Mouse (Mus musculus) lung, postnatal 0 days (tissue): ENCODE measurements at regions not wholly inside any gene's neighbourhood (a gene's known extent, or its start where the extent isn't known, plus 50 kb on each side); places are given as distances from the start of the nearest gene placed in this dataset.
A peak's percentile ranks its signal among the peaks of the same experiment; 100 is the strongest.

ENCODE experiments used
- ATAC-seq: fragments of 200-750 bp; cut with Nextera tagmentation; 2 replicates; pipeline ENCODE4 v1.8.0; 2017; ENCODE audit warnings: moderate library complexity
- DNase-seq: peaks from one replicate; pipeline ENCODE4 v3.0.0-alpha.2; 2016; ENCODE audit warnings: low spot score
- H3K27ac ChIP-seq: fragments of 300-500 bp; sonication (generic); 2 replicates; pipeline ENCODE4 v1.5.1; 2014; ENCODE audit warnings: antibody characterized with exemption, mild to moderate bottlenecking, low read length, mixed read lengths
- H3K27me3 ChIP-seq: fragments of 300-500 bp; sonication (generic); replicated peaks from 2 replicates; pipeline ENCODE4 v1.6.1; 2014; ENCODE audit warnings: low read length, mixed read lengths; ENCODE audit not compliant: insufficient read depth
- H3K36me3 ChIP-seq: fragments of 300-500 bp; sonication (generic); 2 replicates; pipeline ENCODE4 v1.6.1; 2014; ENCODE audit warnings: low read length, mixed read lengths; ENCODE audit not compliant: insufficient read depth
- H3K4me1 ChIP-seq: fragments of 300-500 bp; sonication (generic); 2 replicates; pipeline ENCODE4 v1.6.1; 2014; ENCODE audit warnings: antibody characterized with exemption, low read depth, low read length, mixed read lengths; ENCODE audit not compliant: insufficient read depth
- H3K4me2 ChIP-seq: fragments of 300-500 bp; sonication (generic); replicated peaks from 2 replicates; pipeline ENCODE4 v1.6.1; 2014; ENCODE audit warnings: low read depth, mild to moderate bottlenecking, low read length, moderate library complexity, mixed read lengths
- H3K4me3 ChIP-seq: fragments of 300-500 bp; sonication (generic); 2 replicates; pipeline ENCODE4 v1.5.1; 2014; ENCODE audit warnings: low read depth, low read length
- H3K9ac ChIP-seq: fragments of 300-500 bp; sonication (generic); replicated peaks from 2 replicates; pipeline ENCODE4 v1.6.1; 2014; ENCODE audit warnings: low read depth, mild to moderate bottlenecking
- H3K9me3 ChIP-seq: fragments of 300-500 bp; sonication (generic); 2 replicates; pipeline ENCODE4 v1.6.1; 2016; ENCODE audit warnings: low read length, mixed read lengths
- CTCF ChIP-seq: IDR thresholded peaks from 2 replicates; pipeline ENCODE4 v1.5.1; 2016; ENCODE audit warnings: antibody characterized with exemption, mild to moderate bottlenecking
- EP300 ChIP-seq: IDR thresholded peaks from 2 replicates; pipeline ENCODE4 v1.6.1; 2016; ENCODE audit warnings: antibody characterized with exemption, mild to moderate bottlenecking, control low read depth
- WGBS: fragments of 180-500 bp; shearing (Covaris S2); extraction: QIAGEN DNeasy Blood & Tissue Kit; methylation state at CpG from one replicate; pipeline ENCODE4 v1.1.7; 2014; 5-methylcytosine and 5-hydroxymethylcytosine counted together

DNA sequence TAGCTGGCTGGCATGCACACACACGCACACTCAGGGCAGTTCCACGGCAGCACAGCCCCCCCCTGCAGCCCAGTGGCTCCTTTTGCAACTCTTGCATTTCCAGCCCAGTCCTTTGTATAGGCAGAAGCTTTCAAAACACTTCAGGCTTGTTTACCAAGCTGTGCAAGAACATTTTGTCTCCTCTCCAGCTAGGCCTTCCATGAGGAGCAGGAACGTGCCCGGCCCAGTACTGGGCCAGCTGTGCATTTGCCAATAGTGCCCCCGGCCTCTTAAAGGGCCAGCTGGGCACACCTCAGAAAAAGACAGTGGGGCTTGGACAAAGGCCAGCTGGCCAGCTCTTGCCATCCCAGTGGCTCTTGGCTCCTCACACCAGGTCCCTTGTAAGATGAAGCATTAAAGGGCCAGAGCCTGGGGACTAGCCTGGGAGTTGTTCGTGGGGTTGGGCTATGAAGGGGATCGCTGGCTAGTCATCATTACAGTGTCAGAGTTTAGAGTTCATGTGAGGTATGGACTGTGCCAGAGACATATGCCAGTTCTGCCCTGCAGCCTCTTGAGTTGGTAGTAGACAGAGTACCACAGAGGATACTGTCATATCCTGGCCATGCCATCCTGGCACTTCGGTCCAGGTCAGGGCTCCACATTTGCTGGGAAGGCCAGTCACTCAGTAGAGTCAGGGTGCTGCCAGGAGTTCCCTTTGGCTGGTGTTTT is 77.0 kb upstream of the Rxra start:
- ATAC-seq (peak; percentile 91), DNase-seq (peak; percentile 95)
- H3K9me3 ChIP-seq, result no peaks in the 10 kb centered on the region
- H3K9ac ChIP-seq, result no peak overlapping the region
- peak overlapping the region; percentile 78 for H3K27ac ChIP-seq
- peaks cover 12% of the 10 kb centered on the region for H3K4me1 ChIP-seq
- 41% methylated on average over 8 of the region's 8 CpGs for WGBS
- no peaks in the 10 kb centered on the region for H3K27me3 ChIP-seq
- TF ChIP-seq EP300, result peak; percentile 97
- no peak for TF ChIP-seq CTCF
- no peak overlapping the region for H3K4me3 ChIP-seq
- no peak overlapping the region for H3K4me2 ChIP-seq
- no peaks in the 10 kb centered on the region for H3K36me3 ChIP-seq

DNA sequence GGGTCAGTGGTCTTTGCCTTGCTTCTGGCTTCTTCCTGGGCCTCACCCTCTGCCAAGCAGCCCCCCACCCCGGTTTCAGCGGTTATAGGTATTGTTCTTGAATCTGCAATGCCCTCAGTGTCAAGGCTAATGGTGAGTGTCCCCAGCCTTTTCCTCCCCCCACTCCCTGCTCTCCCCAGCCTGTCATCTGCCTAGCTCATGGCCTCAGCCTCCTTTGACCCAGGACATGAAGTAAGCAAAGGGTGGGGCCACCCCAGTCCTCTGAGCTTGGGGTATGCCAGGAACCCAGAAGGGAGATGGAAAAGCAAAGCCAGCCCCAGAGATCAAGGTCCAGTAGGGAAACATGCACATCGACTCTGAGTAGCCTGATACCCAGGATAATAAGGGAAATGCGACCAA is 76.5 kb upstream of the Rxra start:
- Histone ChIP-seq H3K27ac (peak overlapping the region; percentile 78), H3K36me3 (no peaks in the 10 kb centered on the region), H3K9ac (no peak overlapping the region), H3K9me3 (no peaks in the 10 kb centered on the region), H3K4me2 (no peak overlapping the region), H3K4me3 (no peak overlapping the region), H3K4me1 (peaks cover 12% of the 10 kb centered on the region), H3K27me3 (no peaks in the 10 kb centered on the region)
- whole genome bisulfite sequencing, result 75% methylated on average over 4 of the region's 4 CpGs
- no peak for ATAC-seq
- TF ChIP-seq EP300 (no peak), CTCF (no peak)
- peak; percentile 34 for DNase-seq

DNA sequence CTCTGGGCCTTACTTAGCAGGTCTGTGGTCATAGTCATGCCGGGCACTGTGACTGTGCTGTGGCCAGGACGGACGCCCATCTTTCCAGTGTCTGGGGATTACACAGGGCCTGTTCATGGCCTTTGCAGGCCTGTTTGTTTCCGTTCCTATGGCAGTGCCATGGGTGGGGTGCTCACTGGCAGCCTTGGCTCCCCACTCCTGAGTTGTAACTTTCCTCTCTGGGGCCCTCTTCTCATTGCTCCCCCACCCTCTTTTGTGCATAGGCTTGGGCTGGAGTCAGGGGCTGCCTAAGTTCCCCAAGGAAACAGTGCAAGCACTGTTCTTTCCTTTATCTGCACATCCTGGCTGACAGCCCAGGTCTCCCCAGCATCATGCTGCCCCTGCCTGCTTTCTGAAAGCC is 72.9 kb upstream of the Rxra start:
- Histone ChIP-seq H3K9ac (no peak overlapping the region), H3K4me3 (no peak overlapping the region), H3K4me2 (no peak overlapping the region), H3K4me1 (peaks cover 8% of the 10 kb centered on the region), H3K27ac (no peak overlapping the region), H3K9me3 (no peaks in the 10 kb centered on the region), H3K36me3 (no peaks in the 10 kb centered on the region), H3K27me3 (no peaks in the 10 kb centered on the region)
- TF ChIP-seq EP300 (no peak), CTCF (no peak)
- DNase-seq (no peak), ATAC-seq (no peak)
- WGBS, result 81% methylated on average over 4 of the region's 4 CpGs

DNA sequence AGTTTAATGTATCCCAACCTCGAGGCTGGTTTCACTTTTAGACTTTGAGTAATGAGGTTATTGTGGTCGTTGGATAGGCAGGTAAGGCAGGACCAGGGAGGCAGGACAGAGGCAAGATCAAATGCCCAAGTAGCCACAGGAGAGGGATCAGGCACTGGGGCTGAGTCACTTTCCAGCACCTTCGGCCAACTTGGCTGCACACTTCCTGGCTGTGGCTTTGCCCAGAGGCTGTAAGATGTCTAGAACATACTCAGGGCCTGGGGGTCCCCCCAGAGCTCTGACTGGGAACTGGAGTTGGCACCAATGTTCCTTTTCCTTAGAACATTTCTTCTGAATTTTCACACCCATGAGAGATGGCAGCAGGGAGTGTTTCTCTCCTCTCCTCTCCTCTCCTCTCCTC is 71.7 kb upstream of the Rxra start:
- Histone ChIP-seq H3K27me3 (no peaks in the 10 kb centered on the region), H3K27ac (no peak overlapping the region), H3K4me2 (no peak overlapping the region), H3K4me1 (peaks cover 3% of the 10 kb centered on the region; the same call in 1 of the 2 replicates), H3K4me3 (no peak overlapping the region), H3K9me3 (no peaks in the 10 kb centered on the region), H3K9ac (no peak overlapping the region), H3K36me3 (no peaks in the 10 kb centered on the region)
- no peak for ATAC-seq
- no peak for TF ChIP-seq EP300
- 0 out of 2 replicates have a peak, but pooled peaks have one; percentile 12 for TF ChIP-seq CTCF
- WGBS, result 42% methylated on average over 3 of the region's 3 CpGs
- DNase-seq, result peak; percentile 43

DNA sequence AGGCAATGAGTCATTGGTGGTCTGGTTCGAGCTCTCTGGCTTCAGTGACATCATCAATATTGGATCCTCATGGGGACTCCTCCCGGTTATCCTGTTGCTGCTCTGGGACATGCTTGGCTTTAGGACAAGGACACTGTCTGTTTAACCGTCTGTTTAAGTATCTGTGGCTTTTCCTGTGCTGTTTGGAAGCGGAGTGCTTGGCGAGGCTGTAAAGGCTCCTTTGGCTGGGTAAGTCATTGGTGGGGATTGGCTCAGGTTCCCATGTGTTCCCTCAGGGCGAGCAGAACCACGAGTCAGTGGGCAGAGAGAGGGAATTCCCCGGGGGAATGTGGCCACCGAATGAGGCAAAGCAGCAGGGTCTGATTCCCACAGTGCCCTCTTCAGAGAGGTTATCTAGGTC is 69.4 kb upstream of the Rxra start:
- ATAC-seq, result peak; percentile 66
- WGBS, result 66% methylated on average over 9 of the region's 9 CpGs
- Histone ChIP-seq H3K9ac (no peak overlapping the region), H3K27ac (no peak overlapping the region), H3K36me3 (no peaks in the 10 kb centered on the region), H3K4me2 (no peak overlapping the region), H3K4me1 (no peaks in the 10 kb centered on the region), H3K9me3 (no peaks in the 10 kb centered on the region), H3K4me3 (no peak overlapping the region), H3K27me3 (no peaks in the 10 kb centered on the region)
- TF ChIP-seq EP300 (no peak), CTCF (no peak)
- peak; percentile 35 for DNase-seq

DNA sequence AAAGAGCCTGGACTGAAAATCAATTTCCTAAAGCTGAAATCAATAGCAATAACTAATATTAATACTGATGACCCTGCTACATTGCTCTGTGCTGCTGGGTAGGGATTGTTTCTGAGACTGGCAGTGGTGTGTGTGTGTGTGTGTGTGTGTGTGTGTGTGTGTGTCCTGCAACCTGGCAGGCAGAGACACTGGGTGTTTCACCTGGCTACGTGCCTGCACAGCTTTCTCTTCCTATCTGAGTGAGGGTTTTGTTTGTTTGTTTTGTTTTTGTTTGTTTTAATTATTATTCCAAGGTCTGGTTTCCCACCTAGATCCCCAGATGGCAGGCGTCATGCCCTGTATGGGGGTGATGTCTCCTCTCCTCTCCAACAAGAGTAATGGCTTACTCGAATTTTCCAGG is 54.5 kb upstream of the Rxra start:
- TF ChIP-seq EP300, result no peak
- TF ChIP-seq CTCF, result no peak
- Histone ChIP-seq H3K4me2 (no peak overlapping the region), H3K4me1 (no peaks in the 10 kb centered on the region), H3K9me3 (no peaks in the 10 kb centered on the region), H3K27me3 (no peaks in the 10 kb centered on the region), H3K36me3 (no peaks in the 10 kb centered on the region), H3K27ac (no peak overlapping the region), H3K9ac (no peak overlapping the region), H3K4me3 (no peak overlapping the region)
- no peak for ATAC-seq
- WGBS, result 52% methylated on average over 3 of the region's 3 CpGs
- no peak for DNase-seq
